38 mouse cellular contexts compared by ENCODE assay signal in the genomic region with DNA sequence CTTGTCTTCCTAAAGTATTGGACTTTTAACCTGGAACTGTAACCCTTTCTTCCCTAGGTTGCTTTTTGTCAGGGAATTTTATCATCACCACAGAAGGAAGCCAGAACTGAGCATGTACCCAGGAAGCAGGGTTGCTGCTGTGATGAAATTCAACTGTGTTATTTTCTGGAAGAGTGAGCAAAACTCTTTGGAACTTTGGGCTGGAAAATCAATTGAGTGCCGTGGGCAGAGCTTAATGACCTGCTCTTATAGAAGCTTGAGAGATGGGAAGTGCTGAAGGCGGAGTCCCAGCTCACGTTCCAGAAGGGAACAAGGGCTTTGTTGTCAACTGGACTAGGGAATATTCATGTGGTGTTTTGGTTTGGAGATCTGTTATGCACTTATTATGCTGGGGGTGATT. TPM values are rescaled to one million over a fixed set of nuclear protein-coding genes. Genes with fewer than 3 reads are reported as not detected.
"Had no signal": no experiment of that assay in that cellular context is flagged by ENCODE, and none has a peak within 500 bp of the region (broad histone marks: within the 10 kb centered on the region; RNA-seq: fewer than 3 reads in every experiment).

No protein-coding gene starts in this region.

- ATAC-seq: hindbrain, embryonic 16.5 days; inflammation-experienced regulatory T-cells, adult 6 months; intestine, embryonic 15.5 days; intestine, postnatal 0 days had no signal

- H3K4me1 ChIP-seq: heart, embryonic 10.5 days; heart, embryonic 12.5 days; hindbrain, embryonic 10.5 days; hindbrain, embryonic 12.5 days; limb, embryonic 10.5 days; limb, embryonic 12.5 days had no signal

- H3K4me2 ChIP-seq: heart, embryonic 12.5 days; hindbrain, embryonic 12.5 days; hindbrain, embryonic 14.5 days; intestine, embryonic 15.5 days; limb, embryonic 12.5 days had no signal

- H3K27me3 ChIP-seq: heart, embryonic 12.5 days; hindbrain, embryonic 12.5 days; intestine, embryonic 15.5 days; limb, embryonic 12.5 days had no signal

- H3K36me3 ChIP-seq: heart, embryonic 10.5 days; heart, embryonic 12.5 days; hindbrain, embryonic 10.5 days; hindbrain, embryonic 12.5 days; intestine, embryonic 15.5 days; limb, embryonic 10.5 days; limb, embryonic 12.5 days had no signal

- DNase-seq: gastrocnemius, adult 2 months; gastrocnemius, postnatal 10 days; gastrocnemius, postnatal 25 days; heart, adult 18-20 months; heart, postnatal 10 days; heart, postnatal 4 days; kidney, adult 18-20 months; kidney, adult 8-10 months; kidney, postnatal 10 days; kidney, postnatal 25 days; kidney, postnatal 4 days had no signal

- H3K4me3 ChIP-seq: gastrocnemius, adult 2 months; heart, embryonic 10.5 days; heart, embryonic 12.5 days; hindbrain, embryonic 10.5 days; hindbrain, embryonic 12.5 days; intestine, embryonic 15.5 days; layer of hippocampus, adult 2 months; left cerebral cortex, adult 2 months; limb, embryonic 10.5 days; limb, embryonic 12.5 days had no signal

- H3K9me3 ChIP-seq: heart, embryonic 10.5 days; heart, embryonic 12.5 days; hindbrain, embryonic 10.5 days; hindbrain, embryonic 12.5 days; intestine, embryonic 15.5 days; limb, embryonic 10.5 days; limb, embryonic 12.5 days had no signal

- H3K9ac ChIP-seq: heart, embryonic 12.5 days; hindbrain, embryonic 12.5 days; hindbrain, embryonic 14.5 days; intestine, embryonic 15.5 days; limb, embryonic 12.5 days had no signal

- H3K27ac ChIP-seq: gastrocnemius, adult 2 months; heart, embryonic 10.5 days; hindbrain, embryonic 10.5 days; hindbrain, embryonic 12.5 days; hindbrain, embryonic 14.5 days; intestine, embryonic 15.5 days; layer of hippocampus, adult 2 months; left cerebral cortex, adult 2 months; limb, embryonic 10.5 days; limb, embryonic 12.5 days had no signal

RNA-seq across cellular contexts. Expression of a gene that starts 37.5 kb away (rescaled TPM):
- total RNA-seq: gastrocnemius, adult 2 months; gastrocnemius, postnatal 10 days; gastrocnemius, postnatal 25 days; gastrocnemius, postnatal 4 days; granulocyte monocyte progenitor cell, adult 5-6 weeks; heart, adult 18-20 months; heart, adult 8-10 months; heart, postnatal 10 days; heart, postnatal 25 days; heart, postnatal 4 days; layer of hippocampus, adult 2 months; layer of hippocampus, postnatal 10 days; layer of hippocampus, postnatal 25 days; left cerebral cortex, adult 2 months; left cerebral cortex, postnatal 14 days; left cerebral cortex, postnatal 36 days had no signal
- polyA plus RNA-seq: frontal cortex, adult 2 months; heart, embryonic 10.5 days; heart, embryonic 12.5 days; heart, embryonic 14.5 days; heart, embryonic 16.5 days; hindbrain, embryonic 10.5 days; hindbrain, embryonic 14.5 days; hindbrain, embryonic 16.5 days; inflammation-experienced regulatory T-cells, adult 6 months; intestine, embryonic 15.5 days; intestine, postnatal 0 days; kidney, embryonic 14.5 days; kidney, embryonic 16.5 days; limb, embryonic 10.5 days; limb, embryonic 12.5 days; limb, embryonic 14.5 days had no signal
